Mouse (Mus musculus): ENCODE measurements around the gene Eprs.

DNA sequence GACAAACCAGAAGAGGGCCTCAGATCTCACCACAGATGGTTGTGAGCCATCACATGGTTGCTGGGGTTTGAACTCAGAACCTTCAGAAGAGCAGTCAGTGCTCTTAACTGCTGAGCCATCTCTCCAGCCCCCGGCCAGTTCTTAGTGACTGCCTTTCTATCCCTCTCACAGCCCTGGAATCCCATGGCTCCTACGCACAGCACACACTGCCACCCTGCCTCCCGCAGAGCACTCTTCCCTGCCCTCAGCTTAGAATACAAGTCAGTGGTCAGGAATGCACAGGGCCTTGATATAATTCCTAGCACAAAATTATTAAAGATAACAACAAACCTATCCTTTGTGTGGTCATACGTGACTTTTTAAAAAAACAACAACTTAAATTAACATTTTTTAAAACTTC, 48.3 kb upstream of the Eprs start:
- no peak for TF ChIP-seq POLR2A (IDR thresholded peaks at IDR 0.05; ENCODE audit: insufficient read length, low read depth)
- no peak for TF ChIP-seq CEBPB (IDR thresholded peaks at IDR 0.05; ENCODE audit: insufficient read depth, poor library complexity, severe bottlenecking)
- TF ChIP-seq MYOG (IDR thresholded peaks at IDR 0.05; ENCODE audit: control insufficient read depth in 1 of 3, insufficient read depth in 1 of 3, insufficient read length in 2 of 3, low read depth in 2 of 3), result no peak
- no peak for TF ChIP-seq E2F4 (IDR thresholded peaks at IDR 0.05; ENCODE audit: insufficient read depth)
- TF ChIP-seq USF1 (IDR thresholded peaks at IDR 0.05; ENCODE audit: low read depth), result no peak
- no peak for TF ChIP-seq POLR2AphosphoS2 (IDR thresholded peaks at IDR 0.05; ENCODE audit: insufficient read length, low read depth)
- no peak for TF ChIP-seq MAX (IDR thresholded peaks at IDR 0.05; ENCODE audit: low read depth)
- TF ChIP-seq REST (IDR thresholded peaks at IDR 0.05; ENCODE audit: insufficient read depth, insufficient read length), result no peak
- no peak for TF ChIP-seq MYOD1 (IDR thresholded peaks at IDR 0.05; ENCODE audit: control insufficient read depth in 1 of 3, insufficient read length in 2 of 3, low read depth in 2 of 3)

All from myocyte (in vitro differentiated cells).